Mouse (Mus musculus) midbrain, embryonic 10.5 days (tissue): ENCODE data around the gene Cdca4. TPM values are rescaled to one million over a fixed set of nuclear protein-coding genes. Genes with fewer than 3 reads are reported as not detected.

Source experiments
- DNase-seq: peaks from one replicate; pipeline ENCODE4 v3.0.0-alpha.2; 2017; ENCODE audit warnings: low spot score
- H3K27ac ChIP-seq: fragments of 300-500 bp; sonication (generic); replicated peaks from 2 replicates; pipeline ENCODE4 v1.5.1; 2016; ENCODE audit warnings: mild to moderate bottlenecking
- H3K27me3 ChIP-seq: fragments of 300-500 bp; sonication (generic); 2 replicates; pipeline ENCODE4 v1.6.1; 2016; ENCODE audit warnings: low read depth, mild to moderate bottlenecking; ENCODE audit not compliant: poor library complexity, severe bottlenecking
- H3K36me3 ChIP-seq: fragments of 300-500 bp; sonication (generic); 2 replicates; pipeline ENCODE4 v1.6.1; 2016; ENCODE audit warnings: mild to moderate bottlenecking, moderate library complexity
- H3K4me1 ChIP-seq: fragments of 300-500 bp; sonication (generic); 2 replicates; pipeline ENCODE4 v1.6.1; 2016
- H3K4me3 ChIP-seq: fragments of 300-500 bp; sonication (generic); 2 replicates; pipeline ENCODE4 v1.5.1; 2016; ENCODE audit warnings: mild to moderate bottlenecking, moderate library complexity
- H3K9me3 ChIP-seq: fragments of 300-500 bp; sonication (generic); replicated peaks from 2 replicates; pipeline ENCODE4 v1.6.1; 2016; ENCODE audit warnings: mild to moderate bottlenecking
- WGBS: fragments of 180-500 bp; shearing (Covaris S2); methylation state at CpG from one replicate; pipeline ENCODE4 v1.1.7; 2016; 5-methylcytosine and 5-hydroxymethylcytosine counted together
- polyA plus RNA-seq: library from polyadenylated mRNA; unstranded; fragments of >200 nt; fragmentation: Nextera tagmentation; extraction: Ambion mirVana; gene quantifications from 2 replicates; pipeline ENCODE4 v1.2.1, GENCODE M21; 2016

Cdca4 gene
- polyA plus RNA-seq, 1 experiment from 2014 or later, result 181 TPM

- no peak overlapping the region for H3K4me3 ChIP-seq
- H3K36me3 ChIP-seq, result peaks cover 84% of the 10 kb centered on the region
- no peaks in the 10 kb centered on the region for H3K9me3 ChIP-seq
- WGBS, result 81% methylated on average over 14 of the region's 14 CpGs
- peaks cover 4% of the 10 kb centered on the region; the same call in 1 of the 2 replicates for H3K27me3 ChIP-seq
- H3K27ac ChIP-seq, result no peak overlapping the region
- DNase-seq, result no peak
- H3K4me1 ChIP-seq, result peaks cover 9% of the 10 kb centered on the region
These were observed 14.3 kb downstream of the Cdca4 start for GRCm38 (mm10) chr12:112814682-112815470.

- Histone ChIP-seq H3K27ac (no peak overlapping the region), H3K4me1 (peaks cover 24% of the 10 kb centered on the region), H3K9me3 (no peaks in the 10 kb centered on the region), H3K27me3 (peaks cover 4% of the 10 kb centered on the region; the same call in 1 of the 2 replicates), H3K36me3 (peaks cover 69% of the 10 kb centered on the region), H3K4me3 (no peak overlapping the region)
- WGBS, result 82% methylated on average over 7 of the region's 7 CpGs
- DNase-seq, result no peak
These were observed 15.9 kb downstream of the Cdca4 start for GRCm38 (mm10) chr12:112813370-112813769.

- 67% methylated on average over 19 of the region's 19 CpGs for WGBS
- H3K27me3 ChIP-seq, result peaks cover 19% of the 10 kb centered on the region
- H3K4me1 ChIP-seq, result peaks cover 29% of the 10 kb centered on the region
- no peaks in the 10 kb centered on the region for H3K9me3 ChIP-seq
- peaks cover 40% of the 10 kb centered on the region for H3K36me3 ChIP-seq
- no peak for DNase-seq
- H3K27ac ChIP-seq, result no peak overlapping the region
- H3K4me3 ChIP-seq, result peak overlapping the region; percentile 80
These were observed 18.9 kb downstream of the Cdca4 start for GRCm38 (mm10) chr12:112810092-112810885.

- WGBS, result 25% methylated on average over 8 of the region's 8 CpGs
- Histone ChIP-seq H3K4me3 (peak overlapping the region; percentile 80), H3K27me3 (peaks cover 24% of the 10 kb centered on the region), H3K4me1 (peaks cover 29% of the 10 kb centered on the region), H3K9me3 (no peaks in the 10 kb centered on the region), H3K27ac (peak overlapping the region; percentile 75; the same call in 1 of the 2 replicates), H3K36me3 (peaks cover 33% of the 10 kb centered on the region)
- no peak for DNase-seq
These were observed 19.6 kb downstream of the Cdca4 start for GRCm38 (mm10) chr12:112809641-112810040.

- H3K4me3 ChIP-seq, result peak within 1 kb of the TSS; percentile 80
- peaks cover 24% of the 10 kb centered on the region for H3K36me3 ChIP-seq
- H3K27me3 ChIP-seq, result peaks cover 33% of the 10 kb centered on the region
- no peaks in the 10 kb centered on the region for H3K9me3 ChIP-seq
- H3K27ac ChIP-seq, result peak within 1 kb of the TSS; percentile 75
- H3K4me1 ChIP-seq, result peaks cover 29% of the 10 kb centered on the region
- DNase-seq, result peak; percentile 92
- 2% methylated on average over 64 of the region's 64 CpGs for WGBS
These were observed 20.4 kb downstream of the Cdca4 start, which contains the start of gene Clba1 for GRCm38 (mm10) chr12:112808587-112809364. Clba1 (plus strand) TSS chr12:112808937.

GRCm38 (mm10) chr12:112808212-112808586 lies 21.0 kb downstream of the Cdca4 start:
- 71% methylated on average over 5 of the region's 5 CpGs for WGBS
- H3K4me3 ChIP-seq, result peak overlapping the region; percentile 80
- peaks cover 38% of the 10 kb centered on the region for H3K27me3 ChIP-seq
- peaks cover 19% of the 10 kb centered on the region for H3K36me3 ChIP-seq
- DNase-seq, result no peak
- peak overlapping the region; percentile 75 for H3K27ac ChIP-seq
- H3K9me3 ChIP-seq, result no peaks in the 10 kb centered on the region
- peaks cover 33% of the 10 kb centered on the region for H3K4me1 ChIP-seq

- Histone ChIP-seq H3K27ac (no peak overlapping the region), H3K4me3 (no peak overlapping the region), H3K27me3 (peaks cover 40% of the 10 kb centered on the region), H3K4me1 (peaks cover 37% of the 10 kb centered on the region), H3K36me3 (peaks cover 15% of the 10 kb centered on the region), H3K9me3 (no peaks in the 10 kb centered on the region)
- no peak for DNase-seq
- 87% methylated on average over 4 of the region's 4 CpGs for WGBS
These were observed 21.4 kb downstream of the Cdca4 start for GRCm38 (mm10) chr12:112807796-112808195.

GRCm38 (mm10) chr12:112806044-112806443 lies 23.2 kb downstream of the Cdca4 start:
- no peaks in the 10 kb centered on the region for H3K36me3 ChIP-seq
- 82% methylated on average over 6 of the region's 6 CpGs for WGBS
- peaks cover 51% of the 10 kb centered on the region for H3K4me1 ChIP-seq
- H3K4me3 ChIP-seq, result no peak overlapping the region
- no peak for DNase-seq
- no peaks in the 10 kb centered on the region for H3K9me3 ChIP-seq
- H3K27me3 ChIP-seq, result peaks cover 56% of the 10 kb centered on the region
- H3K27ac ChIP-seq, result no peak overlapping the region

GRCm38 (mm10) chr12:112804046-112804445 lies 25.2 kb downstream of the Cdca4 start:
- peaks cover 70% of the 10 kb centered on the region for H3K27me3 ChIP-seq
- WGBS, result 67% methylated on average over 13 of the region's 13 CpGs

GRCm38 (mm10) chr12:112802917-112803316 lies 26.3 kb downstream of the Cdca4 start:
- 16% methylated on average over 3 of the region's 3 CpGs for WGBS
- H3K36me3 ChIP-seq, result no peaks in the 10 kb centered on the region
- no peaks in the 10 kb centered on the region for H3K9me3 ChIP-seq
- H3K4me3 ChIP-seq, result peak overlapping the region; percentile 81
- H3K27me3 ChIP-seq, result peaks cover 81% of the 10 kb centered on the region
- H3K4me1 ChIP-seq, result peaks cover 26% of the 10 kb centered on the region
- no peak overlapping the region for H3K27ac ChIP-seq
- DNase-seq, result no peak

More at GRCm38 (mm10) chr12:112804046-112804445, 25.2 kb downstream of the Cdca4 start:
- no peak overlapping the region; the same call in 1 of the 2 replicates for H3K27ac ChIP-seq
- peaks cover 36% of the 10 kb centered on the region for H3K4me1 ChIP-seq
- DNase-seq, result no peak
- no peak overlapping the region for H3K4me3 ChIP-seq
- no peaks in the 10 kb centered on the region for H3K36me3 ChIP-seq
- no peaks in the 10 kb centered on the region for H3K9me3 ChIP-seq

GRCm38 (mm10) chr12:112801864-112802846 lies 27.1 kb downstream of the Cdca4 start, which contains the start of gene Ahnak2:
Ahnak2 (minus strand) TSS chr12:112802657.
- H3K36me3 ChIP-seq, result no peaks in the 10 kb centered on the region
- H3K4me3 ChIP-seq, result peak within 1 kb of the TSS; percentile 81
- no peaks in the 10 kb centered on the region for H3K9me3 ChIP-seq
- peak within 1 kb of the TSS; percentile 72; the same call in 1 of the 2 replicates for H3K27ac ChIP-seq
- H3K27me3 ChIP-seq, result peaks cover 88% of the 10 kb centered on the region
- WGBS, result 5% methylated on average over 55 of the region's 69 CpGs
- H3K4me1 ChIP-seq, result peaks cover 32% of the 10 kb centered on the region
- peak; percentile 85 for DNase-seq
